Mouse (Mus musculus) left cerebral cortex, postnatal 4 days (tissue): ENCODE measurements around the gene Mrap. TPM values are rescaled to one million over a fixed set of nuclear protein-coding genes. Genes with fewer than 3 reads are reported as not detected.

ENCODE experiments used
- total RNA-seq, 2 experiments: library from RNA; stranded (reverse); gene quantifications; 2 replicates each; pipeline ENCODE4 v1.2.3; 2021

Mrap gene
- total RNA-seq, 2 experiments from 2014 or later, result not detected

Other genes with a start within 250 kb of the Mrap start
- 10 to 100 TPM; 11.3 TPM for gene Mis18a, start 10.8 kb upstream of the Mrap start, total RNA-seq
- 10 to 100 TPM; 15.9 to 18.5 TPM for gene Urb1, start 72.2 kb downstream of the Mrap start, total RNA-seq
- gene Eva1c, start 88.5 kb downstream of the Mrap start, total RNA-seq, result 1 to 10 TPM in 1 of 2 experiments, under 1 TPM in 1; 0.96 to 1.4 TPM
- gene Cfap298, start 196.9 kb downstream of the Mrap start, total RNA-seq, result 10 to 100 TPM; 31.6 to 35.8 TPM